Mouse (Mus musculus) lung, embryonic 16.5 days (tissue): Measurements from ENCODE around the gene Ewsr1. TPM values are rescaled to one million over a fixed set of nuclear protein-coding genes. Genes with fewer than 3 reads are reported as not detected.

Experiments
- ATAC-seq: fragments of 200-750 bp; cut with Nextera tagmentation; 2 replicates; pipeline ENCODE4 v1.8.0; 2017; ENCODE audit warnings: low read depth, mild to moderate bottlenecking, moderate library complexity
- H3K27ac ChIP-seq: fragments of 300-500 bp; sonication (generic); 2 replicates; pipeline ENCODE4 v1.5.1; 2014; ENCODE audit warnings: mild to moderate bottlenecking, control low read depth, low read length
- H3K27me3 ChIP-seq: fragments of 300-500 bp; sonication (generic); 2 replicates; pipeline ENCODE4 v1.6.1; 2014; ENCODE audit warnings: low read depth, low read length, mixed read lengths; ENCODE audit not compliant: control insufficient read depth, insufficient read depth
- H3K36me3 ChIP-seq: fragments of 300-500 bp; sonication (generic); 2 replicates; pipeline ENCODE4 v1.6.1; 2014; ENCODE audit warnings: low read length; ENCODE audit not compliant: control insufficient read depth, insufficient read depth
- H3K4me1 ChIP-seq: fragments of 300-500 bp; sonication (generic); replicated peaks from 2 replicates; pipeline ENCODE4 v1.6.1; 2014; ENCODE audit warnings: low read length, mixed read lengths; ENCODE audit not compliant: control insufficient read depth, insufficient read depth
- H3K4me2 ChIP-seq: fragments of 300-500 bp; sonication (generic); 2 replicates; pipeline ENCODE4 v1.6.1; 2014; ENCODE audit warnings: low read depth, low read length, control low read depth
- H3K4me3 ChIP-seq: fragments of 300-500 bp; sonication (generic); 2 replicates; pipeline ENCODE4 v1.5.1; 2014; ENCODE audit warnings: mild to moderate bottlenecking, low read length, control low read depth
- H3K9ac ChIP-seq: fragments of 300-500 bp; sonication (generic); 2 replicates; pipeline ENCODE4 v1.6.1; 2014; ENCODE audit warnings: low read length, control low read depth
- H3K9me3 ChIP-seq: fragments of 300-500 bp; sonication (generic); 2 replicates; pipeline ENCODE4 v1.6.1; 2016; ENCODE audit warnings: low read length; ENCODE audit not compliant: control insufficient read depth
- WGBS: fragments of 180-500 bp; shearing (Covaris S2); extraction: QIAGEN DNeasy Blood & Tissue Kit; methylation state at CpG from one replicate; pipeline ENCODE4 v1.1.7; 2014; 5-methylcytosine and 5-hydroxymethylcytosine counted together
- polyA plus RNA-seq: library from polyadenylated mRNA; unstranded; fragments of >200 nt; fragmentation: Nextera tagmentation; extraction: Ambion mirVana; gene quantifications from 2 replicates; pipeline ENCODE4 v1.2.1, GENCODE M21; 2015

Ewsr1 gene
- polyA plus RNA-seq, 1 experiment from 2014 or later = 717 TPM

DNA sequence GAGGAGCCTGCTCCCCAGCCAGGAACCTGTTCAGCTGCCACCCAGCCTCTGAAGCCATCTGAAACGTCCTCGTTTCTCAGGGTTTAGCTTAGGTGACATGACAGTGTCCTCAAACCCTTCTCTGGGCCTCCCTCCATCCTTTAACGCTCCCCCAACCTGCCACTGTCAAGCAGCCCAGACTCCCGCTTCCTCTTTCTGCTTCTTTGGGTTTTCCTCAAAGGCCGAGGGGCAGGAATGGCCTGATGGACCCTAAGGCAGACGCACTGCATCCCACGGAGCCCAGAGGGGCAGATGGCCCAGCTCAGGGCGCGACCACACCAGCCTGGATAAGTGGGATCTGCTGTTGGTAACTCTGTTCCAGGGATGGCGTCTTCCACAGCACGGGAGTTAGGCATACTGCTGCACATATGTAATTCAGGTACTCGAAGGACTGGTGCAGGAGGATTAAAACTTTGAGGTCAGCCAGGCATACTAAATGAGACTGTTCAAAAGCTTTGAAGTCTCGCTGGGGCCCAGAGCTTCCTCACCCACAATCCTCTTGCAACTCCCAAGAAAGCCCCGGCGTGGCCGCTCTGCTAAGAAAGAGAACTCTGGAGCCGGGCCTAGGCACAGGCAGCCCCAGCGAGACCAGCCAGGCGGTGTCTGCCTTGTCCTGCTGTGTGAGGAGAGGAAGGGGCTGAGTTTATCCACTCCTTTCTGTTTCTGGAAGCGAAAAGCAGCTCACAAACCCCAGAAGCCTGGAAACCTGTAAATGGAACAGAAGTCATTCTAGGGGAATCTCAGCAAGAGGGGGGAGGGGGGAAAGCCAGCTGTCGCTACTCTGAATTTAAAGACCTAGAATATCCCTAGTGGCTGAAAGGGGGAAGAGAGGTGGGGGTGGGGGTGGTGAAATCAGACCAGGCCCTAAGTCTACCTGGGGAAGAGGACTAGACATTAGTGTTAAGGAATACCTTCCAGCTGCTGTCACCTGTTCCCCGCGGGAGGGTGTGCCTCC lies 42.8 kb downstream of the Ewsr1 start:
- Histone ChIP-seq H3K4me3 (no peak overlapping the region), H3K4me1 (peaks cover 12% of the 10 kb centered on the region), H3K36me3 (no peaks in the 10 kb centered on the region), H3K27me3 (peaks cover 54% of the 10 kb centered on the region), H3K4me2 (no peak overlapping the region), H3K9me3 (no peaks in the 10 kb centered on the region), H3K27ac (no peak overlapping the region), H3K9ac (no peak overlapping the region)
- ATAC-seq = no peak
- 45% methylated on average over 23 of the region's 23 CpGs for WGBS

DNA sequence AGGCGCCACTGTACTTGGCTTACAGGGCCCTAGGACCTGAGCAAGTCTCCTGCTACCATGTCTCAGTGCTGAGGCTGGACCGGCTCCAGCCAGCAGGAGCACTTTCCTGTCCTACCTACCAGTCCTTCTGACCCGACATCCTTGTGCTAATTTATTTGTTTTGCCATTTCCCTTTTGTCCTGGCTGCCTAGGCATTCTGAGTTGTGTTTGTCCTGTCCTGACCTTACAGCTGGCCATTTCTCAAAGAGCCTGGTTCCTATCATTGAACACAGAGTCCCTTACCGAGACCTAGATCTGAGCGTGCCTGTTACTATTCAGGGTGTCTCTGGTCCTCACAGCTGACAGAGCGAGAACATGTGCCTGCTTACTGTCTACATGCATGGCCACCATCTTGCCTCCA lies 44.2 kb downstream of the Ewsr1 start:
- Histone ChIP-seq H3K27ac (no peak overlapping the region), H3K4me1 (peaks cover 10% of the 10 kb centered on the region), H3K9me3 (no peaks in the 10 kb centered on the region), H3K4me2 (no peak overlapping the region), H3K4me3 (no peak overlapping the region), H3K36me3 (no peaks in the 10 kb centered on the region), H3K9ac (no peak overlapping the region), H3K27me3 (peaks cover 40% of the 10 kb centered on the region)
- 51% methylated on average over 6 of the region's 6 CpGs for WGBS
- ATAC-seq = no peak

DNA sequence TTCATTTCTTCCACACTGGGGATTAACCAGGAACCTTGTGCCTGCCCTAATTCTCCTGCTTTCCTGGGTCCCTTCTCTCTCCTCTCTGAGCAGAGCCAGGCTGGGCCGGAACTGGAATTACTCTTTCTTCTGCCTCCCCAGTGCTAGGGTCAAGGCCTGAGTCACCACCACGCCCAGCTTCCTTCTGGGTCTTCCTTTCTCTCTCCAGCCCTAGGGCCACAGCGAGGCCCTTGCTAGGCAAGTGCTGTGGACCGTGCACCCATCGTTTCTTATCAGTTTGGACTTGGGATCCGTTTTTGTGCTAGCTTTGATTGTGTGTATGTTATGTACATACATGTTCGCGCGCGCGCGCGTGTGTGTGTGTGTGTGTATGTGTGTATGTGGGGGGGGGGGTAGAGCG lies 44.9 kb downstream of the Ewsr1 start:
- Histone ChIP-seq H3K4me3 (no peak overlapping the region), H3K27me3 (peaks cover 33% of the 10 kb centered on the region), H3K9ac (no peak overlapping the region), H3K36me3 (no peaks in the 10 kb centered on the region), H3K4me1 (peaks cover 8% of the 10 kb centered on the region), H3K4me2 (no peak overlapping the region), H3K27ac (no peak overlapping the region), H3K9me3 (no peaks in the 10 kb centered on the region)
- 79% methylated on average over 14 of the region's 14 CpGs for WGBS
- no peak for ATAC-seq

DNA sequence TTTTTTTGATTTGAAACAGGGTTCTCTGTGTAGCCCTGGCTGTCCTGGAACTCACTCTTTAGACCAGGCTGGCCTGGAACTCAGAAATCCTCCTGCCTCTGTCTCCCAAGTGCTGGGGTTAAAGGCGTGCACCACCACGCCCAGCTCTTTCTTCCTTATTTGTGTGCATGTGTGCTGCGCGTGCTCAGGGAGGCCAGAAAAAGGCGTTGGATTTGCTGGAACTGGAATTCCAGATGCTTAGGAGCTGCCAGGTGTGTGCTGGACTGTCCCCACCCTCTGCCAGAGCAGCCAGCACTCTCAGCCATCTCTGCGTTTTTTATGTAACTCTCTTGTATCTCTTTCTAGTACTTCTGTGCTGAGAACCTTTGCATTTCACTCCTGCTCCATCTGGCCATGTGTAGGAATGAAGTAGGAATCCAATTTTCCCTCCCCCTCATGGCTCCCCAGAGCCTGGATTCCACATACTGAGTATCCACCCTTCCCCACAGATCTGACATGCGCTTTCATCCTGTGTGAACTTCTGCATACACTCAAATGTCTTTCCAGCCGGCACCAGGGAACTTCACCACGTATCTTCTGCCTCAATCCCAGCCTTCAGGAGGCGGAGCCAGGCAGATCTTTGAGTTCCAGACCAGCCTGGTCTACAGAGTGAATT lies 46.7 kb downstream of the Ewsr1 start:
- Histone ChIP-seq H3K4me1 (no peaks in the 10 kb centered on the region), H3K36me3 (no peaks in the 10 kb centered on the region), H3K27ac (no peak overlapping the region), H3K9me3 (no peaks in the 10 kb centered on the region), H3K27me3 (peaks cover 17% of the 10 kb centered on the region), H3K4me2 (no peak overlapping the region), H3K4me3 (no peak overlapping the region), H3K9ac (no peak overlapping the region)
- ATAC-seq = no peak
- WGBS = 62% methylated on average over 10 of the region's 10 CpGs

DNA sequence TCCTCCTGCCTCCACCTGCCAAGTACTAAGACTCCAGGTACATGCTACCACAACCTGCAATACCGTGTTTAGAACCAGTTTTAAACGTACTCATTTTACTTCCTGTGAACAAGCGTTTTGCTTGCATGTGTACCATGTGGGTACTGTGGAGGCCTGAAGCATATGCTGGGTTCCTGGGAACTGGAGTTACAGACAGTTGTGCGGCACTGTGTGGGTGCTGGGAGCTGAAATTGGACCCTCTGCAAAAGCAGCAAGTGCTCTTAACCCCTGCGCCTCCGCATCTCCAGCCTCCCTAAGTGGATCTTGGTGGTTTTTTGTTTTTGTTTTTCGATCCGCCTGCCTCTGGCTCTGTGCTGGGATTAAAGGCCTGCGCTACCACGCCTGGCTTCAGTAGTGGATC lies 47.4 kb downstream of the Ewsr1 start:
- 76% methylated on average over 10 of the region's 10 CpGs for WGBS
- Histone ChIP-seq H3K27ac (no peak overlapping the region), H3K27me3 (peaks cover 10% of the 10 kb centered on the region), H3K4me2 (no peak overlapping the region), H3K36me3 (no peaks in the 10 kb centered on the region), H3K4me1 (no peaks in the 10 kb centered on the region), H3K4me3 (no peak overlapping the region), H3K9ac (no peak overlapping the region), H3K9me3 (no peaks in the 10 kb centered on the region)
- ATAC-seq = no peak

DNA sequence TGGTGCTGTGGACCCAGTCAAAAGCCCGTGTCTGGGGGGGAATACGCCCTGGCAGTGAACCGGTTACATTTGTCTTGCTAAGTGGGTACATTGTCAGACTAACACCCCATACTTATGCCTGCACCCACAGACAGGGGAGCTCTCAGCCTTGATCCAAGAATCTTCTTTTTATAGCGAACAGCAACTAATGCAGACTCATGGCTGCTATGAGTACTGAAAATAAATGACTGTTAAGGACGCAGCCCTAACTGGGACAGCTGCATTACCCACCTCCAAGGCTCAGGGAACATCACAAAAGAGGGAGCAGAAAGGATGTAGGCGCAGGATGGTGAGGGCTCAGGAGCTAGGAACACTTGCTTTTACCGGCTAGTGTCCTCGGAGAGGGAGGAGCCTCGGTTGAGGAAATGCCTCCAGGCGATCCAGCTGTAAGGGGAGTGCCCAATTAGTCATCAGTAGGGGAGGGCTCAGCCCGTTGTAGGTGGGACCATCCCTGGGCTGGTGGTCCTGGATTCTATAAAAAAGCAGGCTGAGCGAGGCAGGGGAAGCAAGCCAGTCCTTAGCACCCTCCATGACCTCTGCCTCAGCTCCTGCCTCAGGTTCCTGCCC lies 52.6 kb downstream of the Ewsr1 start:
- Histone ChIP-seq H3K27ac (no peak overlapping the region), H3K27me3 (no peaks in the 10 kb centered on the region), H3K4me3 (no peak overlapping the region), H3K9ac (no peak overlapping the region), H3K4me2 (no peak overlapping the region), H3K9me3 (no peaks in the 10 kb centered on the region), H3K4me1 (no peaks in the 10 kb centered on the region), H3K36me3 (peaks cover 2% of the 10 kb centered on the region; the same call in 1 of the 2 replicates)
- no peak for ATAC-seq
- 40% methylated on average over 12 of the region's 12 CpGs for WGBS

DNA sequence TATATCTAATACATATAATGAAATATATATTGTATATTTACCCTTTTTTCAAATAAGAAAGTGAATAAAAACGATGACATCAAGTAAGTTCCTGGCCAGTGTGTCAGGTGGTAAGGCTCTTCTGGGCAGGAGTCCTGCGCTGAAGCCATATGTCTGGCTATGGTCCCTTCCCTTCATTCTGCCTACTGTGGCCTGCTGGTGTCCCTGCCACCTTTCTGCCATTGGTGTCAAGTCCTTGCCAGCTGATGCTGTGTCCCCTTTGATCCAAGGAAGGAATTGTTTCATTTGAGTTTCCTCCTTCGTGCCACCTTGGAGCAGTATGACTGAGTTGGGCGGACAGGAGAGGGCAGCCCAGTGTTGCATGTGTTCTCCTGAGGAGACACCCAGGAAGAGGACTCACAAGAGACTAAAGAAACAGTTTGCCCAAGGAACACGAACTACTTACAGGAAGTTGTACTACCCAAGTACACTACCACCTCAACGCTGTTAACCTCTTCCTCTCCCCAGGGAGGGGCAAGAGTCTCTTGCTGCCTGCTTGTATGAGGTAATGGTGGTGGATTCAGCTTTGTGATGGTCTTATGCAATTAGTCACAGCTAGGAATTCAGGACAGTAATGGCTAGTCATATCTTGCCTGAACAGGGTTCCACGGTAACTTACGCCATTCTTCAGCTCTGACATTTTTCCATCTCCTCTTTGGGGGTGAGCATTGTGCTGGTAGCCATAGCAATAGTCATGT lies 56.3 kb downstream of the Ewsr1 start:
- no peak overlapping the region for H3K9ac ChIP-seq
- H3K36me3 ChIP-seq = peaks cover 12% of the 10 kb centered on the region; the same call in 1 of the 2 replicates
- no peak overlapping the region for H3K4me2 ChIP-seq
- no peak for ATAC-seq
- no peaks in the 10 kb centered on the region for H3K4me1 ChIP-seq
- H3K4me3 ChIP-seq = no peak overlapping the region
- H3K27me3 ChIP-seq = no peaks in the 10 kb centered on the region
- WGBS = 81% methylated on average over 8 of the region's 8 CpGs
- no peak overlapping the region for H3K27ac ChIP-seq
- H3K9me3 ChIP-seq = no peaks in the 10 kb centered on the region

DNA sequence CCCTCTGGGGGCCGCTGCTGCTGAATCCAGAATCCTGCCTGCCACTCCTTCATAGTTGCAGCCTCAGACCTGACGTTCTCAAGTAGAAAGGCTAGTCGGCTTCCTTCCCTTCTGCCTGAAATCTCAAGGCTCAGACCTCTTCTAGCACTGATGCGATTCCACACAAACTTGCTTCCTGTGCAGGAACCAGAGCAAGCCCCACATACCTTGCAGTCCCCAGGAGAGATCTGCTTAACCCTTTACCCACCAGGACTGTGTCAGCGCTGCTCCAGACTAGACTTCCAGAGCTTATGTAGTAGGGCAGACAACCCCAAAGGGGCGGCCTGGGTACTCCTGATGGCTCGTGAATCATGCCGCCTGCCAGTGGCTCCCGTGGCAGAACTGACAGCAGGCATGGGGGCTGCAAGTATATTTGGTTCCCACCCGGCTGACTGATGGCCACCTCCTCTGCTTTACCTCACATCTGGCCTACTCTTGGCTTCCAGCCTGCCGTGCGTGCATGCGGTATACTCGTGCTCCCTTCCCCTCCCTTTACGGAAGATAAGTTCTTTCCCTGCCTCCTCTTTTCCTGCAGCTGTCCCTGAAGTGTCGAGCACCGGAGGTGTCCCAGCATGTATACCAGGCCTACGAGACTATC lies 57.8 kb downstream of the Ewsr1 start:
- Histone ChIP-seq H3K4me3 (no peak overlapping the region), H3K4me1 (no peaks in the 10 kb centered on the region), H3K9ac (no peak overlapping the region), H3K36me3 (peaks cover 17% of the 10 kb centered on the region; the same call in 1 of the 2 replicates), H3K27ac (no peak overlapping the region), H3K27me3 (no peaks in the 10 kb centered on the region), H3K4me2 (no peak overlapping the region), H3K9me3 (no peaks in the 10 kb centered on the region)
- ATAC-seq = no peak
- WGBS = 64% methylated on average over 18 of the region's 18 CpGs
